Mouse (Mus musculus) 416B (cell line): ENCODE data around the gene Fbrs.
"Not testable (repeated sequence)": the region's sequence is repeated elsewhere in the genome, so short reads cannot be mapped to it uniquely, and the experiment has no call there.

ENCODE experiments used
- DNase-seq: peaks from one replicate; pipeline ENCODE4 v3.0.0; 2011; ENCODE audit warnings: low read depth

Fbrs gene

DNA sequence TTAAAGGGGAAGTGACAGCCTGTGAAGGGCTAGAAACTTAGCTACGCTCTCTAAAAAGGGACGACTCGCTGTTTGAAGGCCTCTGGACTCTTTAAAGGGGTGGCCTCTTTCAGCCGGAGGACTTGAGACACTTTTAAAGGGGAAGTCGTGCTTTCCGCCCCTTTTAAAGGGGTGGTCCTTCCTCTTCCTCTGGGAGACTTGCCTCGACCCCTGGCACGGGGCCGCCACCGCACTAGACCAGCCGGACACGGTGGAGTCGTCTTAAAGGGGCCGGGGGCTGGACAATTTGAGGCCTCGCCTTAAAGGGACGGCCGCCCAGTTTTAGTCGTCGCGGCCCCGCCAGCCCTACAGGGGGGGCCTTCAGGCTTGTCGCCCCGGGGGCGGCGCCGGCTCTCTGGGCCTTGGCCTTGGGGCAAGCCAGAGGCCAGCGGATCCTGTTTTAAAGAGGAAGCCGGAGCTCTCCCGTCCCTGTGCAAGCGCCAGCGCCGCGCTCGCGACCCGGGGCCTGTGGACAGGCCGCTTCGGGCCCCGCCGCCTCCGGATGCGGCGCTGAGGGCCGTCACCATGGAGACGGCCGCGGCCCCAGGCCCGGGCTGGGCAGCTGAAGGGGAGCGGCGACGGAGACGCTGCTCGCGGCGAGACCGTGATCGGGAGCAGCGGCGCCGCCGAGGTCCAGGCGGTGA lies at the start of gene Fbrs:
Gene Fbrs, plus strand, starts transcription at position 565 of the 683 bp plus-strand sequence.
- DNase-seq, result peak; percentile 99

DNA sequence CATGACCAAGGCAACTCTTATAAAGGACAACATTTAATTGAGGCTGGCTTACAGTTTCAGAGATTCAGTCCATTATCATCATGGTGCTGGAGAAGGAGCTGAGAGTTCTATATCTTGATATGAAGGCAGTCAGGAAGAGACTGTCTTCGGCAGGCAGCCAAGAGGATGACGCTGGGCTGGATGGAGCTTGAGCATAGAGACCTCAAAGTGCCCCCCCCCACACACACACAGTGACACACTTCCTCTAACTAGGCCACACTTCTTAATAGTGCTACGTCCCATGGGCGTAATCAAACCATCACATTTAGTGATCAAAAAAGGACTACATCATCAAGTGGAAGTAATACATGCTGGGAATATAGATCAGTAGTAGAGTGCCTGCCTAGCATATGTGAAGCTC lies 43.8 kb upstream of the Fbrs start:
- DNase-seq, result peak; percentile 68

DNA sequence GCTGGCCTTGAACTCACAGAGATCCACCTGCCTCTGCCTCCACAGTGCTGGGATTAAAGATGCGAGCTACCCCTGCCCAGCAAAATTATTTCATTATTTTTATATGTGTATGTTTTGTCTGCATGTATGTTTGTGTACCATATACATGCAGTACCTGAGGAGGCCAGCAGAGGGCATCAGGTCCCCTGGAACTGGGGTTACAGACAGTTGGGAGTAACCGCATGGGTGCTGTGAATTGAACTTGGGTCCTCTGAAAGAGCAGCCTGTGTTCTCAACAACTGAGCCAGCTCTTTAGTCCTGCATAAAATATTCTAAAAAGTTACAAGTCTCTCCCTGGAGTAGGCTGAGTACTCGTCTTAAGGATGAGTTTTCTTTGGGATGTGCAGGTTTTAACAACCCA lies 41.3 kb upstream of the Fbrs start:
- DNase-seq, result peak; percentile 31

DNA sequence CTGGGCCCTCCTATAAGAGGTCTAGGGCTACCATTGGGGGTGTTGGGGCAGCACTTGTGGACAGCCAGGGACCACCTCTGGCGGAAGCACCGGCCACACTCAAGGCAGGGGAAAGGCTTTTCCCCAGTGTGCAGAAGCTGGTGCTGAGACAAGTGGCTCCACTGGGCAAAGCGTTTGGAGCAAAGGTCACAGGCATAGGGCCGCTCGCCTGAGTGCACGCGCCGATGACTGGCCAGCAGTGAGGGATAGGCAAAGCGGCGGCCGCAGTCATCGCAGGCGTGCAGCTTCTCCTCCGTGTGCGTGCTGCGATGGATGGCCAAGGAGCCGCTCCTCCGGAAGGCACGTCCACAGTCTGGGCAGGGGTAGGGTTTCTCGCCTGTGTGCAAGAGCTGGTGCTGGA lies 35.0 kb upstream of the Fbrs start:
- DNase-seq, result no peak

DNA sequence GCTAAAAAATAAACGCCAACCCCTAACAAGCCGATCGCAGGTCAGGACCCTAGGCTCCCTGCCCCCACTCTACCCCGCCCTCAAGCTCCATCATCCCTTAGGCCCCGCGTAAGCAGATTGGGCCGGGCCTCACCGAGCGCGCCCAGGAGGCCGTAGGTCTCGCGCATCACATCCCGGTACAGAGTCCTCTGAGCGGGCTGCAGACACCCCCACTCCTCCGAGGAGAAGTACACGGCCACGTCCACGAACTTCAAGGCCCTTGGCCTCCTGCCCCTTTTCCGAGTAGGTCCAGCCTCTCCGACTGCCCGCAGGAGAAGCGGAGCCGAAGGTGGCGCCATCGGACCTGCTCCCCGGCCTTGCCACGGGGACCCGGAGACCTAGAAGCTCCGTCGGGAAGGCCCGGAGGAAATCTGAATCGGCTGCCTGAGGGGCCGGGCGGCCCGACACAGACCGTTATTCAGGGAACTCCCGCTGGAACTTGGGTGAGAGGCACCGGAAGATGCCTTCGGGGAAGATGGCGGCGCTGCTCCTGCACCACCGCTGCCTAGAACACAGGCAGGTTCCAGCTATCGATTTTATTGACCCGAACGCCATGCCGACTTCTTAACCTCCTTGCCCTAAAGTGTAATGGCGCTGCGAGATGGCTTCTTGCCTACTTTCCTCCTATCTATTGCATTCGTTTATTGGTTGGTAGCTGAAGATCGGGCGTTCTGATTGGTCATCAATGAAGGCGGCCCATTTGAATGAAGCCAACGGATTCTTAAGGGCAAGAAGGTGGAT lies 30.3 kb upstream of the Fbrs start, which contains the start of gene Zfp689:
Gene Zfp689, minus strand, starts transcription at position 638 of the 780 bp plus-strand sequence.
- peak; percentile 99 for DNase-seq

DNA sequence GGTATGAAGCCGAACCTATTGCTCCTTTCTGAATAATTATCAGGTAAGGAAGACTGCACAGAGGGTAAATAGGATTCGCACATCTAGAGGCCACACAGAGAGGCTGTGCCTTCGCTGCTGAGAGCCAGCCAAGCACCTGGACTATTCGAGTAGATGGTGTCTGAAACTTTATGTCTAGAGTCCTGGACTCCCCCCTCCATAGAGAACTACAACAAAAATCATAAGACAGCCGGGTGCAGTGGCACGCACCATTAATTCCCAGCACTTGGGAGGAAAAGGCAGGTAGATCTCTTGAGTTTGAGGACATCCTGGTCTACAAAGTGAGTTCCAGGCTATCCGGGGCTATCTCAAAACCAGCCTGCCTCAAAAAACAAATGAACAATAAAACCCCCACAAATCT lies 29.0 kb upstream of the Fbrs start:
- no peak for DNase-seq

DNA sequence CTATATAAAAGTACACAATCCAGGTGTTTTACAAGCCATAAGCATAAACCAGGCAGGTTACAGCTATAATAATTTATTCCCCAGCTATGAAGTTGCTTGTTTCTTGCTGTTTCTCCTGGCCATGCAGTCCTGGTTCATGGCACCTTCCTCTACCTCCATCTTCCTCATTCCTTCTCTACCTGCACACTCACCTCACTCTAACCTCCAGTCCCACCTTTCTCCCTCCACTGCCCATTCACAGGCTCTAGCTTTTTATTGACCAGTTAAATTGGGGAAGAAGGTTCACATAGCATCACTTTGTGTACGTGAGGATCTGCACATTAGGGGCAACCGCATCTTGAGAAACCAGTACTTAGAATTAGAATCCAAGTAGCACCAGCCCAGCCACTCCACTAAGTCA lies 25.9 kb upstream of the Fbrs start:
- no peak for DNase-seq

DNA sequence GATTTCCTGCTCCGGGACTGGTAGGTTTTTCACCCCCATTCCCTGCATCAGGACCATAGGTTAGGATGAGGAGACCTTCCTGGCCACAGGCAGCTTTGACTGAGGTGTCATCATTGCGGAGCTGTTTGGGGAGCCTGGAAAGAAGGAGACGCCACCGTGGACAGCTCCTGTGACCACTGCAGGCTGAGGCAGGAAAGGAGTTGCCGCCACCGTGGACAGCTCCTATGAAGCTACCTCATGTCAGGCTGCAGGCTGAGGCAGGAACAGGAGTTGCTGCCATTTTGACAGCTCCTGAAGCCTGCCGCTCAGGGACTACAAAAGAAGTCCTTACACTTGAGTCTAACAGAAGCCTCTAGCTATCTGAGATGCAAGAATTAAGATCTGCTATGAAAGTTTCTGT lies 24.1 kb upstream of the Fbrs start:
- DNase-seq, result no peak

DNA sequence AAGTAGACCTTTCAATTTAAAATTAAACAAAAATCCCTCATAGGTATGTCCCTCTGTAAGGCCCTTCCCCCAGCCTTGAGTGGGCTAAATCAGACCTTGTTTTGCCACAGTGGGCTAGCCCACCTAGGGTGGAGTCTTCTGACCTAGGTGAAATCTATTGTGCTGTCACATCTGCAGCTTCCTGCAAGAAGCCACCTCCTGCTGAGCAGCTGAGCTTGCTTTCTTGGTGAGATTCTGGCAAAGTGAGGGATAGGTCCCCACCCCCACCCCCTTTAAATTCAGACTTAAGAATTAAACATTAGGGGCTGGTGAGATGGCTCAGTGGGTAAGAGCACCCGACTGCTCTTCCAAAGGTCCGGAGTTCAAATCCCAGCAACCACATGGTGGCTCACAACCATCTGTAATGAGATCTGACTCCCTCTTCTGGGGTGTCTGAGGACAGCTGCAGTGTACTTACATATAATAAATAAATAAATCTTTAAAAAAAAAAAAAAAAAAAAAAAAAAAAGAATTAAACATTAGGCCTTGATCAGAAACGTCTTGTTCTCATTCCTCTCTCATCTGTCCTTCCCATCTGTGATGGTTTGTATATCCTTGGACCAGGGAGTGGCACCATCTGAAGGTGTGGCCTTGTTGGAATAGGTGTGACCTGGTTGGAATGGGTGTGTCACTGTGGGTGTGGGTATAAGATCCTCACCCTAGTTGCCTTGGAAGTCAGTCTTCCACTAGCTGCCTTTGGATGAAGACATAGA lies 20.5 kb upstream of the Fbrs start:
- not testable (repeated sequence) for DNase-seq

DNA sequence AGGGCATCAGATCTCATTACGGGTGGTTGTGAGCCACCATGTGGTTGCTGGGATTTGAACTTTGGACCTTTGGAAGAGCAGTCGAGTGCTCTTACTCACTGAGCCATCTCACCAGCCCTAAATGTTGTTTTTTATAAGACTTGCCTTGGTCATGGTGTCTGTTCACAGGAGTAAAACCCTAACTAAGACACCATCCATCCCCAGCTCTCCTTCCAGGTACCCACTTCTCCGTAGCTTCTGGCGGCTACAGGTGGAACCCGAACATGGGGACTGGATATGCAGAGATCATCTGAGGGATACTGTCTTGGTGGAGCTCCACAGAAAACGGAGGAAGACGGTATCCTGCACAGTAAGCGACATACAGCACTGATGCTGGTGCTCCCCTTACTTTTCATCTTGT lies 19.7 kb upstream of the Fbrs start, which contains the start of gene Prr14:
Gene Prr14, plus strand, starts transcription at position 301 of the 400 bp plus-strand sequence.
- DNase-seq, result not testable (repeated sequence)

DNA sequence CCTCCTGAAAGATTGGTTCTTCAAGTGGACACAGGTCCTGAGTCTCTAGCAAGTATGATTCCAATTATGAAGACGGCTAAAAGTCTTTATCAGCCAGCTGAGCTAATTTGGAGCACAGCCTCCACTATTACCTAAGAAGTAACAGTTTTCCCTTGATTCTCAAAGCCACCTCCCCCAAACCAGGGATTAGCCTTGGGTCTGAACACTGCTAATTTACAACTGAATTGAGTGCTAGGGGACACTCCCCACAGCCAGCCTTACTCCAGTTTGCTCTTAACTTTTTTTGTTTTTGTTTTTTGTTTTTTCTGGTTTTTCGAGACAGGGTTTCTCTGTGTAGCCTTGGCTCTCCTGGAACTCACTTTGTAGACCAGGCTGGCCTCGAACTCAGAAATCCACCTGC lies 13.8 kb upstream of the Fbrs start:
- no peak for DNase-seq

DNA sequence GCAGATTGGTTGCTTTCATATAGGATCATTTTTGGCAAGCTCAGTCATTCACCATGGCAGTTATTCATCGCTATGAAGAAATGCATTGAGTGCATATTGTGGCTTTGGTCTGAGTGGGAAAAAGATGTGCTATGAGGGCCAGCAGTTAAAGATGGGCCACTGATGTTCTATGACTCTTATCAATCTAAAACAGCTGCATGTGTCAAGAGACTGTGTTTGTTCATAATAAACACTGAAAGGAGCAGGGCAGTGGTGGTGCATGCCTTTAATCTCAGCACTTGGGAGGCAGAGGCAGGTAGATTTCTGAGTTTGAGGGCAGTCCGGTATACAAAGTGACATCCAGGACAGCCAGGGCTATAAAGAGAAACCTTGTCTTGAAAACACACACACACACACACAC lies 13.3 kb upstream of the Fbrs start:
- not testable (repeated sequence) for DNase-seq

DNA sequence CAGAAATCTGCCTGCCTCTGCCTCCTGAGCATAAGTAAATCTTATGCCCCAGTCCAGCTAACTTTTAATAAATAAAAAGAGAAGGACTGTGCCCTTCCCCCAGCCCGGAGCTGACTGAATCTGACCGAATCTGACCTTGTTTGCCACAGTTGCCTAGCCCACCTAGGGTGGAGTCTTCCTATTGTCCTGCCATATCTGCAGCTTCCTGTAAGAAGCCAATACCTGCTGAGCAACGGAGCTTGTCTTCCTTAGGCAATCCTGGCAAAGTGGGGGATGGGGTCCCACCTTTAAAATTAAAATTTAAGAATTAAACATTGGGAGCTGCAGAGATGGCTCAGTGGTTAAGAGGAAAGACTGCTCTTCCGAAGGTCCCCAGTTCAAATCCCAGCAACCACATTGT lies 12.4 kb upstream of the Fbrs start:
- DNase-seq, result no peak

DNA sequence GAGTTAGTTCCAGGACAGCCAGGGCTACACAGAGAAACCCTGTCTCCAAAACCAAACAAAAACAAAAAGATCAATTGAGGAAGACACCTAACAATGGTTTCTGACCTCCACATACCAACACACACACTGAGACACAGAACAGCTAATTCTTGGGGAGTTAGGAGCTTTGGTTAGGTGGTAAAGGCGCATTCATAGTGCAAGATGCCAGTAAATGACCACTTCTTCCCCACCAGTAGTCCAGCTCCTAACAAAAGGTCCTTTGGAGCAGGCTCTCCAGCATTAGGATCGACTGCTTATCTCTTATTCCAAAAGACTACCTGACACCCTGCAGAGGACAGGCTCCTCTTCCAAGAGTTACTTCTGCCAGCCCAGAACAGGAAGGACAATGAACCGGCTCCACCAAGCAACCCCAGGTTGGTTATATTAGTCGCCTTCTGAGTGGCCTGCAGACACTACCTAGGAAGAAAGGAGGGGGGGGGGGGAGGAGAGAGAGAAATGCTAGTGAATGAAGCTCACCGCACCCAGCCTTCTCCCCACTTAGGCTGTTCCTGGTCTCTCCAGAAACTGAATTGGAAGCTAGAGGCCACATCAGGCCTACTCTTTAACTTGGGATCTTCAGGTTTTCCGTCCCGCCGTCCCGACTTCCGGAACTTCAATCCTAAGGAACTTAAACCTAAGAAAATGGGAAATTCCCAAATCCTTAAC lies 8.8 kb upstream of the Fbrs start:
- peak; percentile 75 for DNase-seq

DNA sequence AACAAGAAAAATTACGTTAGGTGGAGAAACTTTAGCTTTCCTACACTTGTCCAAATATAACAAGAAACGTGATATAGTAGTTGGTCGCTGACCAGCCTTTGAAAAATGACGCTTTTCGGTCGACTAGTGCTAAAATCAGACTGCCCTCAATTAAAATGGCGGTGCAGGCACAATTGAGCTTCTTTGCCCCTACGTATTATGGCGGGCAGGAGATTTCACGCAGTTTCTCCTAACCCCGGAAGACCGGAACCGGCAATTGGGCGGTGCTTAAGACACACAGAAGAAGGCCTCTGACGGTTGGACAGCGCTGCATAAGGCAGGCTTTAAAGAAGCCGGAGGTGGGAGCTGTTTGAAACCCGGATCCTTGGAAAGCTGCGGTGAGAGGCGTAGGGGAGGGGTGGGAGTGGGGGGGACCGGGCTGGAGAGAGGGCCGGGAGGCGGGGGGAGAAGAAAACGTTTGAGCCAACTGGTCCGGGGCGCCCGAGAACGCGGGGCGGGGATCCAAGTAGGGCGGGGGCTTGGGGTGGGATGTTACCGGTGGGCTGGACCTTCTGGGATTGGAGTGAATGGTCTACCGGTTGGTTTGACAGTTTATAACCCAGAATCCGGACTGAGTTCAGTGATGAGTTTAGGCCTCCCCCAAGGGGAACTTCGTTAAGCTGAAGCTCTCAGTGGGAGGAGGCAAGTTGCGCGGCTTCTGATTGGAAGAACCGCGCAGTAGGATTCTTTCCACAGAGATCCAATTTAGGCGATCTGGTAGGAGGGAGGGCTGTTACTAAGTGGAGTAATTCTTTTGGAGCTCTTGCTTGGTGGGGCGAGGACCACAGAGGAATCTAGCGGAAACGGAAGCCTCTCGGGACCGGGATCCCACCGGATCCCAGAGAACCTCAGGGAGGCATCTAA lies 8.0 kb upstream of the Fbrs start:
- DNase-seq, result peak; percentile 99

DNA sequence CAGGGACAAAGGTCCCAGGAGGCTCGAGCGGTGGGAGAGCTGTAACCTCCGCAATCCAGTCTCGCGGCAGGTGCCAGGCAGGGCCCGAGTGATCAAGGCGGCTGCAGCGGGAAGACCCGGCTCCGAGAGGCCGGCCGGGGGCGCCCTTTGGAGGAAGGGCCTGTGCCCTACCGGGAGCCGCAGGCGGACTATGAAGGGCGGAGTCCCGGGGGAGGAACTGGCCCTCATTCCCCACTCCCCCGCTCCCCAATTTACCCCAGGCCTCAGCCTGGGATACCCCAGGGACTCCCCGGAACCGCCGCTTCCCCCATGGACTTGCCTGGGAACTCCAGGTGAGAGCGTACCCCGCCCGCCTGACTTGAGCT lies 7.4 kb upstream of the Fbrs start:
- no peak for DNase-seq

DNA sequence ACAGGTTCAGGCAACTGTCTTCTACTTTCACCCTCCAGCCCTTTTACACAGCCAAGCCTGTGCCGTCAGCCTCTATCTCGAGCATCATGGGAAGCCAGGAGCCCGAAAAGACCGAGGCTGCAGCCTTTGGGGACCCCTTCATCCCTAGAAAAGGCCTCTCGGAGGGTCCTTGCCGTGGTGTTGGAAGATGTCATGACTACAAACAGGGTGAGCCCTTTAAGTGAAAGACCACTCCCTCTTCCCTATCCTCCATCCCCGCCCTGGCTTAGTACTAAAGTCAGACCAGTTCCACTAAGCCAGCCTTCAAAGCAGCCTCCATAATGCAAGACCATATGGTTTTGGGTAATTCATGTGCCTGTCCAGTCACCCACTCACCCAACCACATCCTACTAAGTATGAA lies 6.9 kb upstream of the Fbrs start:
- DNase-seq, result peak; percentile 52

DNA sequence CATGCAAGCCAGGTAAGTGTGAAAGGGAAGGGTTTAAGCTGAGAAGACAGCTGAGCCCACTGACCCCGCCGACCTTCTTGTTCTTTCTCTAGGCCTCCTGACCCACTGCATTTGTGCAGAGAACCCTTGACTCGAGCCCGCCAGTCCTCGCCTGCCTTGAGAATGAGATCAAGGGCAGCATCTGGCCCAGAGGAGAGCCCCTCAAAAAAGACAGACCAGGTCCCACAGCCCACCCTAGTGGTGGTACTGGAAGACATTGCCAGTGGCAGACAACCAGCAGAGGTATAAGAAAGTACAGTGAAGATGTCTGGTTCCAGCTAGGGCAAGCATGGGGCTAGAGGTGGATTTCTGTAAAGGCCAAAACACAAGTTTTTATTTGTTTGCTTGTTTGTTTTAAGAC lies 5.3 kb upstream of the Fbrs start:
- peak; percentile 50 for DNase-seq

DNA sequence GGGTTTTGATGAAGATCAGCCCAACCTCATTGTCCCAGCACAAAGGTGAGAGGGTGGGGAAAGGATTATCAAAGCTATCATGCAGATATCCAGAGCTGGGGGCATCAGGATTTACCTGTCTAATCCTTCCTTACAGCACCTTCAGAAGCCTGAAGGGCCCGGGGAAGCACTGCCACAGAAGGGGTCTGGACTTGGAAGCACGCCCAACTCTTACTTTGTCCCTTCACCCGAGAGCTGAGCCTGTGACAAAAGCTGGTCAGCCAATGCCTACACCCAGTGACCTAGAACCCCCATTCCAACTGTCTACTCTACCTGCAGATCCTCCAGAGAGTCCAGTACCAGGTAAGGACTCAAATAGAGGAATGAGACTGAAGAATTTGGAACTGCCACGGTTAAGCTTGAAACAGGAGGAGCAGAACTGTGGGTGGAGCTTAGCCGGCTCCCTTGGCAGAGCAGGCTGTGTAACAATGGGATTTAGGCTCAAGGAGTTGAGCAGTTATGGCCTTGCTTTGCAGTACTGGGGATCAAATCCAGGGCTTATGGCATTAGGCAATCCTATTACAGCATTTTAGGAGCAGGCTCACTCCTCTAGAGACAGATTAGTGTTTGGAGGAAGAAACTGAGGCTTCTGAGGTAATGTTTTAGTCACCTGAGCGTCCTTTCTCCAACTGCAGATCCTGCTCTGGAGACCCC lies 4.5 kb upstream of the Fbrs start:
- DNase-seq, result no peak

DNA sequence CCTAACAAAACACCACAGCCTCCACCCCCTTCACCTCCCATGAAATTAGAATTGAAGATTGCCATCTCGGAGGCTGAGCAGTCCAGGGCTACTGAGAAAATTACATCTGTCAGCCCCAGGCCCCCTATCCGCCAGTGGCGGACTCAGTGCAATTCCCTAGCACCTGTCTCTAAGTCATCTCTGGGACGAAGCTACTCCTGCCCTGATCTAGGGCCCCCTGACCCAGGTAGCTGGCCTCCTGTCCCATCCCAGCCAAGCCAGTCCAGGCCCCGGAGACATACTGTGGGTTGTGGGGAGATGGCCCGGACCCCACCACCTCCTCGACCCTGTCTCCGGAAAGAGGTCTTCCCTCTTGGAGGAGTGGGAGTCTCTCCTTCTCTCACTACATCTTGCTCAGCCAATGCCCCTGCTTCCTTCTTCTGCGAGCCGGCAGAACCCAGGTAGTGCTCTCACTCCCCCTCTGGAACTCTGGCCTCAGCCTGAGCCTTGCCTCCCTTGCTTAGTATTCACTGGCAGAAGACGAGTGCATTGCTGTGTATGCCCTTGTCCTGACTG lies 3.7 kb upstream of the Fbrs start:
- DNase-seq, result no peak
